Mouse (Mus musculus) thymus, adult 2 months (tissue): Measurements from ENCODE around the gene Dlgap1. TPM values are rescaled to one million over a fixed set of nuclear protein-coding genes. Genes with fewer than 3 reads are reported as not detected.

ENCODE experiments used
- DNase-seq: peaks from one replicate; pipeline ENCODE4 v3.0.0; 2021
- H3K27ac ChIP-seq: fragments of 200-500 bp; 2 replicates; pipeline ENCODE4 v1.5.1; 2012; ENCODE audit warnings: low read length, control low read depth; ENCODE audit not compliant: control insufficient read depth, insufficient read depth
- H3K27me3 ChIP-seq: fragments of 200-500 bp; 2 replicates; pipeline ENCODE4 v1.6.1; 2012; ENCODE audit warnings: mild to moderate bottlenecking, low read length, moderate library complexity, mixed read lengths; ENCODE audit not compliant: control insufficient read depth, insufficient read depth
- H3K36me3 ChIP-seq: fragments of 200-500 bp; 2 replicates; pipeline ENCODE4 v1.6.1; 2012; ENCODE audit warnings: mild to moderate bottlenecking, low read length, moderate library complexity; ENCODE audit not compliant: control insufficient read depth, insufficient read depth
- H3K4me1 ChIP-seq: fragments of 200-500 bp; replicated peaks from 2 replicates; pipeline ENCODE4 v1.6.1; 2012; ENCODE audit warnings: low read length; ENCODE audit not compliant: control insufficient read depth, insufficient read depth
- H3K4me3 ChIP-seq: fragments of 200-500 bp; 2 replicates; pipeline ENCODE4 v1.5.1; 2012; ENCODE audit warnings: mild to moderate bottlenecking, low read length, control low read depth, moderate library complexity; ENCODE audit not compliant: control insufficient read depth, insufficient read depth
- CTCF ChIP-seq: fragments of 200-500 bp; IDR thresholded peaks from 2 replicates; pipeline ENCODE4 v1.5.1; 2012; ENCODE audit warnings: mild to moderate bottlenecking, control low read depth, low read length, moderate library complexity, borderline replicate concordance; ENCODE audit not compliant: control insufficient read depth, poor library complexity, insufficient read depth; ENCODE audit errors: extremely low read depth
- POLR2A ChIP-seq: fragments of 200-500 bp; IDR thresholded peaks from 2 replicates; pipeline ENCODE4 v1.6.1; 2012; ENCODE audit warnings: mild to moderate bottlenecking, low read length, control low read depth, moderate library complexity; ENCODE audit not compliant: control insufficient read depth, poor library complexity, insufficient read depth; ENCODE audit errors: extremely low read depth
- WGBS: fragments of 180-500 bp; shearing (Covaris S2); methylation state at CpG from one replicate; pipeline ENCODE4 v1.1.7; 2018; 5-methylcytosine and 5-hydroxymethylcytosine counted together
- polyA plus RNA-seq: library from polyadenylated mRNA; depleted of rRNA; stranded (reverse); fragments of >200 nt; gene quantifications from 2 replicates; pipeline ENCODE4 v1.2.3, GENCODE M21; 2012

Dlgap1 gene
- polyA plus RNA-seq, 1 experiment = 0.32 TPM

DNA sequence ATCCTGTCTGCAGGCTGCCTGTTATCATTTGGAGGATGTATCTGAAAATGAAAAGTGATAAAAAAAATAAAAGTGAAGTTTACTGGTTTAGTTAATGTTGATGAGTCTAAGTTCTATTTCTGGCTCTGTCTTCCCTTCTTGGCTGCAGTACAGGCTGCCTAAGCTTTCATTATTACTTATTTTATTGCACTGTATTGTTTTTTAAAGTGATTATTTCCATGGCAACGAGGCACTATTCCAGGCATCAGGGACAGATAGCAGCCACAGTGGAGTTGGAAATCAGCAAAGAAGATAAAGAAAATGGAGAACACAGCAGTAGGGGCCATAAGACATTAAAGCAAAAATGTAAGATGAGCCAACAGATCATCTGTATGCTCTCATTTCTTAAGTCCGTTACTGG, 66.0 kb downstream of the Dlgap1 start:
- no peak overlapping the region for H3K4me3 ChIP-seq
- TF ChIP-seq CTCF = no peak
- no peak for TF ChIP-seq POLR2A
- no peaks in the 10 kb centered on the region for H3K27me3 ChIP-seq
- no peaks in the 10 kb centered on the region for H3K4me1 ChIP-seq
- no peaks in the 10 kb centered on the region for H3K36me3 ChIP-seq
- WGBS = 80% methylated on average over 2 of the region's 2 CpGs
- DNase-seq = no peak
- H3K27ac ChIP-seq = no peak overlapping the region

DNA sequence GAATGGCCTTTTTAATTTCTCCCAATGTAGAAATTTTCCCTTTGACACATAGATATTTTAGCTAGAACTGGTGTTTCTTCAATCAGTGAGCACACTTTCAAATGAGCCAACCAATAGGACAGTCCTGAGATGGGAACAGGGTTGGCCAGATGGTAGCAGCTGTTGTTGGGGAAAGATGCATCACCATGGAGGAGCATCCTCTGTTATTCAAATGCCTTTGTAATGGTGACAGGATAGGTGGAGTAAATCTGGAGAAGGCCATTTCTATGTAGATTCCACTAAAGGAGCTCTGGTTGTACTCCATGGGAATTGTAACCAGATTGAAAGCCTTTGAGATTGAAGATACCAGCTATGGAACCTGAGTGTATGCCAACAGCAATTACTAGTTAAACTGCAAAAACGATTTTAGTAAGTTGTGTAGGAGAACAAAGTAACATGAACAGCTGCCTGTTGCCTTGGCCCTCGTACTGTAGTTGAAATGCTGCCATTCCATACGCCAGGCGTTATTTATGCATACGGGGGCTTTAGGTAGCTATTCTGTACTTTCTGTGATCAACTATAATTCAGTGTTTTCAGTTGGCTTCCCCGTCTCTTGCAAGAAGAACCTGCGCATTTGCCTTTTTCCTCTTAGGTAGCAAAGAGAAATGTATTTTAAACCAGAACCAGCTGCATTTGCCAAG, 72.0 kb downstream of the Dlgap1 start:
- 83% methylated on average over 7 of the region's 7 CpGs for WGBS
- no peak for DNase-seq
- TF ChIP-seq CTCF = no peak
- Histone ChIP-seq H3K27me3 (no peaks in the 10 kb centered on the region), H3K4me1 (no peaks in the 10 kb centered on the region), H3K27ac (no peak overlapping the region), H3K36me3 (no peaks in the 10 kb centered on the region), H3K4me3 (no peak overlapping the region)

DNA sequence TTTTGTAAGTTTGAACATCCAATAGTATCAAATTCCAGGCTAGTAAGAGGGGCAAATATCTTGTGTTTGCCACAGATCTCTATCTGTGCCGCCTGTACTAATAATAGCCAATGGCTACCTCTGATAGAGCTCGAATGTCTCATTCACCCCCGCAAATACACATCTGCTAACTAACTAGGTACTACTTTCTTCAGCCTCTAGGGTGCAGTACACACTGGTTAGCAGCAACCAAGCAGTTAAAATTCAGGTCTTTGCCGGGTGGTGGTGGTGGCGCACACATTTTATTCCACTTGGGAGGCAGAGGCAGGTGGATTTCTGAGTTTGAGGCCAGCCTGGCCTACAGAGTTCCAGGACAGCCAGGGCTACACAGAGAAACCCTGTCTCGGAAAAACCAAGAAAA, 99.4 kb downstream of the Dlgap1 start:
- no peak overlapping the region for H3K4me3 ChIP-seq
- TF ChIP-seq POLR2A (no peak), CTCF (no peak)
- no peak overlapping the region for H3K27ac ChIP-seq
- 80% methylated on average over 6 of the region's 6 CpGs for WGBS
- H3K36me3 ChIP-seq = no peaks in the 10 kb centered on the region
- no peak for DNase-seq
- no peaks in the 10 kb centered on the region for H3K27me3 ChIP-seq
- no peaks in the 10 kb centered on the region for H3K4me1 ChIP-seq

DNA sequence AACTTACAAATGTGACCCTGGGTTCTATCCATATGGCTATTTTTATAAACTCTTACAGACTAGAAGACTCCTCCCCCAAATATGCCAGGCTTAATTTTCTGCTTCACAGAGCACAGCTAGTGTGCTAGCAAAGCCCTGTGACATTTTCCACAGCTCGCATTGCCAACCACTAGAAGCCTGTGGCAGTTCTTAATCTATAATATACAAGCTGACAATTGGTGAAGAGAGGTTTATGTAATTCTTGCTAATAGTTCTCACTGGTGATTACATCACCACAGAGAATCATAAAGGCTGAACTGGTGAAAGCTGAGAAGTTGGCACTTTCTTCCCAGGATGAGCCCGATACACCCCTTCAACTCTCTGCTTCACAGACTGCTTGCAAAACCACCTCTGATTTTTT, 103.2 kb downstream of the Dlgap1 start:
- TF ChIP-seq CTCF = no peak
- no peak for TF ChIP-seq POLR2A
- Histone ChIP-seq H3K27me3 (no peaks in the 10 kb centered on the region), H3K4me3 (no peak overlapping the region), H3K4me1 (no peaks in the 10 kb centered on the region), H3K36me3 (no peaks in the 10 kb centered on the region), H3K27ac (no peak overlapping the region)
- 92% methylated on average over 2 of the region's 2 CpGs for WGBS
- DNase-seq = no peak

DNA sequence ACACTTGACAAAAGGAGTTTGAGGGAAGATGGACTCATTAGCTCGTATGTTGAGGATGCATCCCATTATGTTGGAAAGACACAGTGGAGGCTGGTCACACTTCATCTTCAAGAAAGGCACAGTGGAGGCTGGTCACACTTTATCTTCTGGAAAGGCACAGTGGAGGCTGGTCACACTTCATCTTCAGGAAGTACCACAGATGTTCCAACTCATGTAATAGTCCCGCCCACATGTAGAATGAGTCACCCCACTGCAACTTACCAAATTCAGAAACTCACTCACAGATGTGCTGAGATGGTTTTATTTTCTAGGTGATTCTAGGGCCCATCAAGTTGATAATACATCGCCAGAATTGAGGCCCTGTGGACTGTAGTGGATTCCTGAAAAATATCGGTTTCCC, 119.3 kb downstream of the Dlgap1 start:
- no peak overlapping the region for H3K27ac ChIP-seq
- no peak overlapping the region for H3K4me3 ChIP-seq
- H3K36me3 ChIP-seq = no peaks in the 10 kb centered on the region
- no peak for TF ChIP-seq CTCF
- no peak for TF ChIP-seq POLR2A
- no peaks in the 10 kb centered on the region for H3K27me3 ChIP-seq
- DNase-seq = no peak
- no peaks in the 10 kb centered on the region for H3K4me1 ChIP-seq
- WGBS = 97% methylated on average over 4 of the region's 4 CpGs

DNA sequence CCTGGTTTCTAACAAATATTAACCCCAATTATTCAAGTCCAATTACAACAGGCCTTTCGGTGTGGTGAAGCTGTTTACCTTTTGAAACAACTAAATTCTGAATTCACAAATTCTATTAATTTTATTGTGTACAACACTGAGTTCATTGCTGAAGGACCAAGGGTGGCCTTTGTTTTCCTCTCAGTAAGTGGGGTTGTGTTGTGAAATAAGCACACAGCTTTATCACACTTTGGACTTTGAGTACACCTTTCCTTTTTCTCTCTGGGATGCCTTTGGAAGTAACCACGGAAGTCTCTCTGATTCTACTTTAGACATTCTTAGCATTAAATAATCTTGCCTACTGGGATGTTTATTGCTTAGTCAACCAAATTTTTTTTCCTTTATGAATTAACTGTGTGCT, 121.9 kb downstream of the Dlgap1 start:
- Histone ChIP-seq H3K4me1 (no peaks in the 10 kb centered on the region), H3K27me3 (no peaks in the 10 kb centered on the region), H3K27ac (no peak overlapping the region), H3K36me3 (no peaks in the 10 kb centered on the region), H3K4me3 (no peak overlapping the region)
- 99% methylated on average over 2 of the region's 2 CpGs for WGBS
- TF ChIP-seq CTCF (no peak), POLR2A (no peak)
- no peak for DNase-seq

DNA sequence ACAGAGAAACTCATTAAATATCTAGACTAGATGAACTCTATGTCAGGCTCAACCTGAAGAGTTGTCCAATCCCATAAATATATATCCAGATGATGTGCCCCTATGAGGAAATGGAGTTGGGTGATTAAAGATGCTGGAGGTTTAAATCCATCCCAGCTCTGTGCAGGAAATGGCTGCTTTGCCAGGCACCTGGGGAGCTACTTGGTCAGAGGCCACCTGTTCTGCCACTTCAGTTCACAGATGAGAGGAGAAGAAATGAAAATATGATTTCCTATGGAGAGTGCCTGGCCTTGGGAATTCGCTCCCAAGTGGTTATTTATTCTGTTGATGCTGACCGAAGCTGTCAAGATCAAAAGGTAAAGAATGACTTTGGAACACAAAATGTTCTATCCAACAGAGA, 160.3 kb downstream of the Dlgap1 start:
- no peaks in the 10 kb centered on the region for H3K27me3 ChIP-seq
- H3K36me3 ChIP-seq = no peaks in the 10 kb centered on the region
- H3K27ac ChIP-seq = no peak overlapping the region
- no peak overlapping the region for H3K4me3 ChIP-seq
- WGBS = 86% methylated on average over 2 of the region's 2 CpGs
- no peak for DNase-seq
- no peak for TF ChIP-seq CTCF
- no peak for TF ChIP-seq POLR2A
- H3K4me1 ChIP-seq = no peaks in the 10 kb centered on the region
